Mouse (Mus musculus) stomach, embryonic 16.5 days (tissue): ENCODE data around the gene Zranb3. TPM values are rescaled to one million over a fixed set of nuclear protein-coding genes. Genes with fewer than 3 reads are reported as not detected.

Experiments
- ATAC-seq: fragments of 200-750 bp; cut with Nextera tagmentation; 2 replicates; pipeline ENCODE4 v1.8.0; 2017; ENCODE audit warnings: moderate number of reproducible peaks, moderate TSS enrichment; ENCODE audit not compliant: insufficient read depth, low FRiP score
- H3K27ac ChIP-seq: fragments of 300-500 bp; sonication (generic); 2 replicates; pipeline ENCODE4 v1.5.1; 2014; ENCODE audit warnings: low read length
- H3K27me3 ChIP-seq: fragments of 300-500 bp; sonication (generic); 2 replicates; pipeline ENCODE4 v1.6.1; 2014; ENCODE audit warnings: low read length, control low read depth, mixed read lengths; ENCODE audit not compliant: control insufficient read depth, insufficient read depth
- H3K36me3 ChIP-seq: fragments of 300-500 bp; sonication (generic); 2 replicates; pipeline ENCODE4 v1.6.1; 2014; ENCODE audit warnings: low read length; ENCODE audit not compliant: control insufficient read depth, insufficient read depth
- H3K4me1 ChIP-seq: fragments of 300-500 bp; sonication (generic); 2 replicates; pipeline ENCODE4 v1.6.1; 2014; ENCODE audit warnings: low read length, control low read depth, mixed read lengths; ENCODE audit not compliant: control insufficient read depth, insufficient read depth
- H3K4me2 ChIP-seq: fragments of 300-500 bp; sonication (generic); 2 replicates; pipeline ENCODE4 v1.6.1; 2014; ENCODE audit warnings: low read depth, low read length, mixed read lengths
- H3K4me3 ChIP-seq: fragments of 300-500 bp; sonication (generic); replicated peaks from 2 replicates; pipeline ENCODE4 v1.5.1; 2014; ENCODE audit warnings: mild to moderate bottlenecking, low read length
- H3K9ac ChIP-seq: fragments of 300-500 bp; sonication (generic); 2 replicates; pipeline ENCODE4 v1.6.1; 2014; ENCODE audit warnings: low read length
- H3K9me3 ChIP-seq: fragments of 300-500 bp; sonication (generic); replicated peaks from 2 replicates; pipeline ENCODE4 v1.6.1; 2016; ENCODE audit warnings: low read length, control low read depth; ENCODE audit not compliant: control insufficient read depth
- WGBS: fragments of 180-500 bp; shearing (Covaris S2); extraction: QIAGEN DNeasy Blood & Tissue Kit; methylation state at CpG from one replicate; pipeline ENCODE4 v1.1.7; 2014; 5-methylcytosine and 5-hydroxymethylcytosine counted together
- polyA plus RNA-seq: library from polyadenylated mRNA; unstranded; fragments of >200 nt; fragmentation: Nextera tagmentation; extraction: Ambion mirVana; gene quantifications from 2 replicates; pipeline ENCODE4 v1.2.1, GENCODE M21; 2015

Zranb3 gene
- polyA plus RNA-seq, 1 experiment from 2014 or later = 6.4 TPM

DNA sequence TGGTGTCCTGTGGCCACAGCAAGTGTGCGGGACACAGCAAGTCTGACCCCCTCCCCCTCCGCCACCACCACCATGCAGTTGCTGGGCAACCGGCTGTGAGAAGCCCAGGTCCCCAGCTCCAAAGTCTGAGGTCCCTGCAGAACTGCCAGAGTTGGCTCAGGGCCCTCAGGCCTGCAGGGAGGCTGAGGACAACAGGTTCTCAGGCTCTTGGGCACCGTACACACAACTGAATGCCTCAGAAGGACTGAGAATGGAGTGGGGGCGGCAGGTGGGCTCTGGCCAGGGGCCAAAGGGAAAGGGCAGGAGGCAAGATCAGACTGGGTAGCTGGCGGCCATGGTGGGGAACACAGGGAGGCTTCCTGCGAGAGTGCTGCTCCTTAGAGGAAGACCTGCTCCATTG lies 20.0 kb downstream of the Zranb3 start:
- Histone ChIP-seq H3K9me3 (no peaks in the 10 kb centered on the region), H3K4me3 (no peak overlapping the region), H3K9ac (no peak overlapping the region), H3K4me2 (no peak overlapping the region), H3K27me3 (no peaks in the 10 kb centered on the region), H3K4me1 (no peaks in the 10 kb centered on the region), H3K36me3 (no peaks in the 10 kb centered on the region), H3K27ac (no peak overlapping the region)
- 88% methylated on average over 7 of the region's 7 CpGs for WGBS
- peak; percentile 50 for ATAC-seq

DNA sequence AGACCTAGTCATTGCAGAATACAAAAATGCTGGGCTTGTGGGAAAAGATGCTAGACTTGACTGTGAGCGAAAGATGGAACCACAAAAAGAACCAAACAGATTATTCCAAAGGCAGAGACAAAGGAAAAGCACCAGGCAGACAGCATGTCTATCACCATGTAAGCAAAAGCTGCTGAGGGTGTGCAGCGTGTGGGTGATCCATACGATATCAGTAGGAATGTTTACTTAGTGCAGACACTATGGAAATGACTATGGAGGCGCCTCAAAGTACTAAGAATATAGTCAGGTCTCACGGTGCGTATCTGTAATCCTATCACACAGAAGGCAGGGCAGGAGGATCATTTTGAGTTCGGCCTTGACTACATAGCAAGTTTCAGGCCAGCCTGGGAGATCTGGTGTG lies 21.0 kb downstream of the Zranb3 start:
- H3K9ac ChIP-seq = no peak overlapping the region
- no peak overlapping the region for H3K4me2 ChIP-seq
- no peaks in the 10 kb centered on the region for H3K9me3 ChIP-seq
- no peaks in the 10 kb centered on the region for H3K36me3 ChIP-seq
- H3K4me3 ChIP-seq = no peak overlapping the region
- 69% methylated on average over 7 of the region's 7 CpGs for WGBS
- no peaks in the 10 kb centered on the region for H3K4me1 ChIP-seq
- no peaks in the 10 kb centered on the region for H3K27me3 ChIP-seq
- H3K27ac ChIP-seq = no peak overlapping the region
- ATAC-seq = no peak

DNA sequence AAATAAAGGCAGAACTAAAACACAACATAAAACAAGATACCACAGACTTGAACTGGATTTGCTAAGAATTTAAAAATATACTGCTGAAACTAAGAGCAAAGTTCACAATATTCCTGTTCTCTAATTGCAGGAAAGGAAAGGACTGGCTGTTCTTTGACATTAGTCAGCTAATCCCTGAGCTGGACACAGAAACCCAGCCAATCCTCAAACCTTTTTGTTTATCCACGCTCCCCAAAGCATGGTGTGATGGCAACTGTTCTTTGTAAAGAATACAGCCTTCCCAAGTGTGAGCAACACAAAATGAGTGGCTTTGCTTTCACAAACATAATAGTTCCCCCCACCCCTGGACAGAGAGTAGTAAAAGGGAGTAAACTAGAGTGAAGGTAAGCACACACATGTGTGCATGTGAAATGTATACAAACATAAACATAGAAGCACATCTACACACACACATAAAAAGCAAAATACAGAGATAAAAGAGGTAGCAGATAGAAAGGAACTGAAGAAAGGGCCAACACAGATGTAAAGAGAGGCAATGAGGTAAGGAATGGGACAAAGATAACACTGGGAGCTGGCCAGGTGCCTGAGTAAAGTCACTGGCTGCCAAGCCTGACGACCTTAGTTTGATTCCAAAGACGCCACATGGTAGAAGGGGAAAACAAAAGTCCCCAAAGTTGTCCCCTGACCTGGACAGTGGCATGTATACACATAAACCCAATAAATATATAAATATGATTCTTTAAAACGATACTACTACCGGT lies 21.7 kb downstream of the Zranb3 start:
- Histone ChIP-seq H3K4me2 (no peak overlapping the region), H3K36me3 (no peaks in the 10 kb centered on the region), H3K4me1 (no peaks in the 10 kb centered on the region), H3K9ac (no peak overlapping the region), H3K27ac (no peak overlapping the region), H3K27me3 (no peaks in the 10 kb centered on the region), H3K4me3 (no peak overlapping the region), H3K9me3 (no peaks in the 10 kb centered on the region)
- no peak for ATAC-seq
- whole genome bisulfite sequencing = 81% methylated on average over 5 of the region's 5 CpGs

DNA sequence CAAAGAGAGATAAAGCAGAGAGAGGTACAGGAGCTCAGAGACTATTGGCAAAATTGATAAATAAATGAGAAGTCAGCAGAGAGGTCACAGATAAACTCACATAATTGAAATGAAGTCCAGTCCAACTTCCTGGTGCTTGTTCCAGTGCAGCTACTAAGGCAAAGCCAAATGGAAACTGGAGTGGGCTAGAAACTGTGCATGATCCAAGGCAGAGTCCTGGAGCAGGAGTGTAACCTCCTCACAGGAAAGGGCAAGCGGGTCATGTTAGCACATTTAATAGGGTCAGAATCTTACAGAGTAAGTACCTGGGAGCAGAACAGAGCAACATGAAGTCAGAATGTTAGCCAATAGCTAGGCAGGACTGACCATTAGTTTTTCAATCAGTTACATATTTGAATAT lies 24.2 kb downstream of the Zranb3 start:
- Histone ChIP-seq H3K27ac (no peak overlapping the region), H3K36me3 (no peaks in the 10 kb centered on the region), H3K4me3 (no peak overlapping the region), H3K9ac (no peak overlapping the region), H3K27me3 (no peaks in the 10 kb centered on the region), H3K9me3 (no peaks in the 10 kb centered on the region), H3K4me2 (no peak overlapping the region), H3K4me1 (no peaks in the 10 kb centered on the region)
- WGBS = 100% methylated on average over 1 of the region's 1 CpGs
- no peak for ATAC-seq

DNA sequence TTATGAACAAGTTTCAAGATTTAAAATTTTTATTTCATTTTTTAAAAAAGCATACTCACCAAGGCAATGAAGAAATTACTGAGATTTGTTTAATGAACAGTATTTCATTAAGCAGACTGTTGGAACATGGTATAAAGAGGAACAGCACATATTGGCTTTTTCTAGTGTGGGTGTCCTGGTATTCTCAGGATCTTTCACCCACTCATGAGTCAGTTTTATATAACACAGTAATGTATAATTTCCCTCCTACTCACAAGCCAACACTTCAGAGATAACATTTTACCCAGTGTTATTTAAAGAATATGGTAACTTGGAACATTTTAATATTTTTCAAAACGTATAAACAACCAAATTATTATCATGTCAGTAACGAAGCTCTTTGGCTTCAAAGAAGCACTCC lies 25.1 kb downstream of the Zranb3 start:
- Histone ChIP-seq H3K4me2 (no peak overlapping the region), H3K27me3 (no peaks in the 10 kb centered on the region), H3K9me3 (no peaks in the 10 kb centered on the region), H3K9ac (no peak overlapping the region), H3K4me1 (no peaks in the 10 kb centered on the region), H3K27ac (no peak overlapping the region), H3K36me3 (no peaks in the 10 kb centered on the region), H3K4me3 (no peak overlapping the region)
- no peak for ATAC-seq
- WGBS = 86% methylated on average over 2 of the region's 2 CpGs

DNA sequence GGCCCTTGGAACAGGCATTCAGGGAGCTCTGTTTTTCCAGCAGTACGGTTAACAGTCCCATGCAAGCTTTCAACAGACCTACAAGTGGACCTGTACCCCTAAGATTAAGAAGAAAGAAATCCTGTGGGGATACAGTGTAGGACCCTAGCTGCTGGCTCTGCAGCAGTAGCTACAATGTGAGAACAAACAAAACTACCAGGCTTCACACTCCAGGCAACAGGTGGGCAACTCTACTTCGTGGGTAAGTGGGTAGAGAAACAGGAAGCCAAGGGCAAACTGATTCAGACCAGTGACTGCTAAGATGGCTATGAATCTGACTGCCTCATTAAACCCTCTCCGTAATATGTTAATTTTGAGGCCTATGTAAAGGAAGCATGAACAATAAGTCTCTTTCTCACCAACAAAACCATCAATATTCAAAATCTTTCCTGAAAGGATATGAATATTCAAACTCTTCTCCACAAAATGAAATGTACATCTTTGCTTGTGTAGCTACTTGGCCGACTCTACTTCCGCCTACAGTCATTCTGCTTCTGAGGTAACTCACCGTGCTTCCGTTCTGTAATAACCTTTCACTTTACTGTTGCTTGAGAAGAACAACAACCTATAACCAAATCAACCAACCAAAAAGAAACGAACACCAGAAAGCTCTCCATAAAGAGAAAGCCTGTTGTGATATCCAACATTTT lies 25.9 kb downstream of the Zranb3 start:
- Histone ChIP-seq H3K9me3 (no peaks in the 10 kb centered on the region), H3K4me3 (no peak overlapping the region), H3K27ac (no peak overlapping the region), H3K4me2 (no peak overlapping the region), H3K9ac (no peak overlapping the region), H3K27me3 (no peaks in the 10 kb centered on the region), H3K36me3 (no peaks in the 10 kb centered on the region), H3K4me1 (no peaks in the 10 kb centered on the region)
- WGBS = 89% methylated on average over 8 of the region's 8 CpGs
- ATAC-seq = no peak

DNA sequence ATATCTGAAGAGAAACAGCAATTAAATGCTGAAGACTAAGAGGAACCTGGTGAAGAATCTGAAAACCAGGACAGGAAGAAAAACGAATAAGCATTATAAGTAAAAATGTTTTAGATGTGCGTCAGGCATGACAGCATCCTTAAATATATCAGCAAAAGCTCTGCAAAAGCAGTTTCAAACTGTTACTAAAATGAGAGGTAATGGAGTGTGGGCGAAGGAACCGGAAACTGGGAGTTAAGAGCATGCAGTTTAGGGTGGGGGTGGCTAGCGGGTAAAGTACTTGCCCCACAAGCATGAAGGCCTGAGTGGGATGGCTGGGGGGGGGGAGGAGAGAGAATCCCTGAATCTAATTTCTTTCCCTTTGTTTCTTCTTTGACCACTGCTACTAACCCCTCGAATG lies 29.8 kb downstream of the Zranb3 start:
- ATAC-seq = no peak
- Histone ChIP-seq H3K4me3 (no peak overlapping the region), H3K4me1 (no peaks in the 10 kb centered on the region), H3K9ac (no peak overlapping the region), H3K36me3 (no peaks in the 10 kb centered on the region), H3K27ac (no peak overlapping the region), H3K4me2 (no peak overlapping the region), H3K27me3 (no peaks in the 10 kb centered on the region), H3K9me3 (no peaks in the 10 kb centered on the region)
- 92% methylated on average over 6 of the region's 6 CpGs for WGBS

DNA sequence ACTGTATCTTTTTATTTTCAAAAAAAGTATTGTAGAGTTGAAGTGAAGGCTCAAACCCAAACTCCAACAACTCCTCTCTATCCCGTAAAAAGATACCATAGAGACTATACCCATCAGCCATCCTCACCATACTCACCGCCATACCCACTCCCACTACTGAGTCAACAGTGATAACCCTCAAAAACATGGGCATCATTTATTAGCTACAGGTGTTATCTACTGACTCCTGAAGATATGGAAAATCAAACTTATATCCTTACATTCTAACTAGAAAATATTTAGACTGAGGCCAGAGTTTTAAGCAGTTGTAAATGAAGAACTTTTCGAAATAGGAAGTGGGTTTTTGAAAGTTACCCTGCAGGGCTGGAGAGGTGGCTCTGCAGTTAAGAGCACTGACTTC lies 32.8 kb downstream of the Zranb3 start:
- no peaks in the 10 kb centered on the region for H3K9me3 ChIP-seq
- H3K4me2 ChIP-seq = no peak overlapping the region
- ATAC-seq = no peak
- H3K36me3 ChIP-seq = no peaks in the 10 kb centered on the region
- H3K4me3 ChIP-seq = no peak overlapping the region
- 91% methylated on average over 3 of the region's 3 CpGs for WGBS
- no peak overlapping the region for H3K9ac ChIP-seq
- H3K27me3 ChIP-seq = no peaks in the 10 kb centered on the region
- no peaks in the 10 kb centered on the region for H3K4me1 ChIP-seq
- no peak overlapping the region for H3K27ac ChIP-seq

DNA sequence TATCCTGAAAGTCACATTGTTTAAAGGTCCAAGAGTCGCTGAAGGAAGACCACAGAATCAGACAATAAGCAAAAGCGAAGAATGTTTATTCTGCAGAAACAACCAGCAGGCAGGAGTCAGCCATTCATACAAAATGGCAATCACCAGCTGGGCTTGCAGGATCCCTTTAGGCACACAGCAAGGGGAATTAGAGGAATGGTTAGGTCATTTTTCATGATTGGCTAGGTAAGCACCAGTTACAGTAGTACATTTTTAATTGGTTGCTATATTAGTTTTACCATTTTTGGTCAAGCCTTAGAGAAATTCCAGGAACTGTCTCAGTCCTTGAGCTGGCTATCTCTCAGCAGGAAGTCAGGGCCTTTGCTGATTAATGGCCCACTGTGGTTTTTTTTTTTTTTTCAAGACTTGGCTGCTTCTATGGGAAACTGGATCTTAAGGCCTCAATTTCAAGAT lies 33.9 kb downstream of the Zranb3 start:
- ATAC-seq = no peak; the same call in 1 of the 2 replicates
- H3K27ac ChIP-seq = 0 out of 2 replicates have a peak overlapping the region, but pooled peaks have one; percentile 47

More for the DNA sequence above, 33.9 kb downstream of the Zranb3 start:
- no peak overlapping the region for H3K4me3 ChIP-seq
- H3K36me3 ChIP-seq = no peaks in the 10 kb centered on the region
- no peaks in the 10 kb centered on the region for H3K9me3 ChIP-seq
- WGBS = 45% methylated on average over 2 of the region's 2 CpGs
- no peak overlapping the region for H3K4me2 ChIP-seq
- no peaks in the 10 kb centered on the region for H3K4me1 ChIP-seq
- no peaks in the 10 kb centered on the region for H3K27me3 ChIP-seq
- no peak overlapping the region for H3K9ac ChIP-seq
